9 mouse cellular contexts compared by ENCODE assay signal in the genomic region with DNA sequence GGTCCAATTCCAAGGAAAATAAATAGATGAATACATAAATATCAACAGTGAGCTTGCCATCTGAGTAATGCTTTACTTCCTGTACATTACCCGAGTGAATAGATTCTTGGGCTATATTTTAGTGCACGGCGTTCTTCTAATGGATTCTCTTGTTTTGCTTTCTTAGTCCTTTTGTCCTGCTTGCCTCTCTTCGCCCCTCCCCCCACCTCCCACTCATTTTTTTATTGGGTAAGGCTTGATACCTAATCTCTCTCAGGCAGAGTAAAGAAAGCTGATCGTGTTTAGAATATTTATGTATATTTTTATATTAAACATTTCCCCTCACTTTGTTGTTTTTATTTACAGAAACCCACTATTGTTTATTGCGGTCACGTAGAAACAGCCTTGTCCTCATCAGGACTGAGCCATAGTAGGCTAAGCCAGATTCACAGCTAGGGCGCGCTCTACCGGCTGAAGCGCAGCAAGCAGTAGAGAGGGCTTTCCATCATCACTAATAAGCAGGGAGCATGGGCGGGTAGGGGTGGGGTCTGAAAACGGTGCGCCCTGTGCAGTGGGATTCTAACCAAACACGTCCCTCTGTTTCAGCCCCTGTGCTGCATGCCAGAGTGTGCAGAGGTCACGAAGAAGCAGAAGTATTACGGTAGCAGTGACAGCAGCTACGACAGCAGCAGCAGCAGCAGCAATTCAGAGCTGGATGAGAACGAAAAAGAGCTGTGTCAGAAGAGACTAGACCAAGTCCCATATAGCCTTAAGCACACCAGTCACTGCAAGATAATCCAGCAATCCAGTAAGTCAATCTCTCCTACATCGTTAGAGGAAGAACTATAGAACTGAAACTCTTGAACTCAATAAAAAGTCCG.
DNase-seq lines count a peak whose midpoint lies in the region; ATAC-seq and TF ChIP-seq lines count a peak whose summit lies in the region.
"Had no signal": no experiment of that assay in that cellular context is flagged by ENCODE, and none has a peak within 500 bp of the region (broad histone marks: within the 10 kb centered on the region; RNA-seq: fewer than 3 reads in every experiment).

No protein-coding gene starts in this region.

- H3K9ac ChIP-seq in intestine, embryonic 14.5 days (ENCODE audit: low read length): no peak overlapping the region
- H3K9ac ChIP-seq in neural tube, embryonic 15.5 days (replicated peaks): no peak overlapping the region

- TF ChIP-seq CTCF in embryonic fibroblast, embryonic 13.5 days (IDR thresholded peaks at IDR 0.05; ENCODE audit: borderline replicate concordance, insufficient read depth, low read length): peak; percentile 42; the same call in 1 of the 2 replicates

- peak; percentile 50; the same call in 1 of the 2 replicates for ATAC-seq in intestine, embryonic 14.5 days (replicated peaks; ENCODE audit: low FRiP score, low TSS enrichment, low read depth)
- peak; percentile 88 for ATAC-seq in neural tube, embryonic 15.5 days (ENCODE audit: low FRiP score)
- ATAC-seq: Patski had no signal

- peaks cover 5% of the 10 kb centered on the region; the same call in 1 of the 2 replicates for H3K9me3 ChIP-seq in intestine, embryonic 14.5 days (ENCODE audit: control insufficient read depth, low read length)
- no peaks in the 10 kb centered on the region for H3K9me3 ChIP-seq in neural tube, embryonic 15.5 days (replicated peaks)

- no peaks in the 10 kb centered on the region for H3K36me3 ChIP-seq in intestine, embryonic 14.5 days (ENCODE audit: control insufficient read depth, insufficient read depth, low read length)
- H3K36me3 ChIP-seq in neural tube, embryonic 15.5 days: peaks cover 16% of the 10 kb centered on the region

- peak; percentile 22 for DNase-seq in kidney, postnatal 10 days
- DNase-seq in kidney, adult 18-20 months: no peak
- peak; percentile 35 for DNase-seq in adrenal gland, postnatal 14 days
- peak; percentile 51 for DNase-seq in intestine, embryonic 14.5 days (ENCODE audit: low spot score)
- no peak for DNase-seq in thymus, postnatal 10 days (ENCODE audit: low spot score in 2 of 2)
- DNase-seq in urinary bladder, adult 18-20 months (ENCODE audit: low spot score in 2 of 2): no peak

- H3K4me2 ChIP-seq in intestine, embryonic 14.5 days (ENCODE audit: low read length): peak overlapping the region; percentile 7
- H3K4me2 ChIP-seq in neural tube, embryonic 15.5 days: peak overlapping the region; percentile 34

- H3K27ac ChIP-seq in embryonic fibroblast, embryonic 13.5 days (ENCODE audit: insufficient read depth, low read length): no peak overlapping the region
- no peak overlapping the region for H3K27ac ChIP-seq in intestine, embryonic 14.5 days (ENCODE audit: low read depth)
- H3K27ac ChIP-seq in neural tube, embryonic 15.5 days (replicated peaks): no peak overlapping the region

- H3K27me3 ChIP-seq in intestine, embryonic 14.5 days (replicated peaks; ENCODE audit: control insufficient read depth, insufficient read depth, low read length): no peaks in the 10 kb centered on the region
- no peaks in the 10 kb centered on the region for H3K27me3 ChIP-seq in neural tube, embryonic 15.5 days (replicated peaks)
- H3K27me3 ChIP-seq: Patski had no signal

- no peaks in the 10 kb centered on the region for H3K4me1 ChIP-seq in embryonic fibroblast, embryonic 13.5 days (ENCODE audit: control insufficient read depth, insufficient read depth, low read length)
- H3K4me1 ChIP-seq in intestine, embryonic 14.5 days (replicated peaks; ENCODE audit: control insufficient read depth, insufficient read depth, low read length): no peaks in the 10 kb centered on the region
- no peaks in the 10 kb centered on the region for H3K4me1 ChIP-seq in neural tube, embryonic 15.5 days

- no peak overlapping the region for H3K4me3 ChIP-seq in embryonic fibroblast, embryonic 13.5 days (ENCODE audit: insufficient read depth, low read length)
- no peak overlapping the region for H3K4me3 ChIP-seq in intestine, embryonic 14.5 days (ENCODE audit: low read depth, low read length)
- H3K4me3 ChIP-seq in neural tube, embryonic 15.5 days (replicated peaks): no peak overlapping the region

- TF ChIP-seq POLR2A in embryonic fibroblast, embryonic 13.5 days (IDR thresholded peaks at IDR 0.05; ENCODE audit: low read depth, low read length): no peak

- WGBS in intestine, embryonic 14.5 days: 32% methylated on average over 21 of the region's 21 CpGs
- 23% methylated on average over 21 of the region's 21 CpGs for WGBS in neural tube, embryonic 15.5 days

Comparison
In these comparisons a context has a peak if more than half of its experiments do, and no peak if none do; other contexts are left out.
1. DNase-seq: peak in kidney, postnatal 10 days (single experiment), adrenal gland, postnatal 14 days (single experiment) and intestine, embryonic 14.5 days (single experiment); none in kidney, adult 18-20 months (single experiment), thymus, postnatal 10 days (0 of 2) and urinary bladder, adult 18-20 months (0 of 2).